Mouse (Mus musculus) erythroblast, embryonic 14.5 days (primary cell): ENCODE results near the gene Fbf1. TPM values are rescaled to one million over a fixed set of nuclear protein-coding genes. Genes with fewer than 3 reads are reported as not detected.

ENCODE experiments used
- H3K27me3 ChIP-seq: 2 replicates; pipeline ENCODE4 v1.6.1; 2012; ENCODE audit warnings: inconsistent platforms; ENCODE audit not compliant: control insufficient read depth
- H3K36me3 ChIP-seq: 2 replicates; pipeline ENCODE4 v1.6.1; 2012; ENCODE audit warnings: mild to moderate bottlenecking, inconsistent platforms; ENCODE audit not compliant: control insufficient read depth
- H3K4me1 ChIP-seq: 2 replicates; pipeline ENCODE4 v1.6.1; 2012; ENCODE audit warnings: inconsistent platforms; ENCODE audit not compliant: control insufficient read depth
- H3K4me3 ChIP-seq: replicated peaks from 2 replicates; pipeline ENCODE3; 2012; ENCODE audit warnings: moderate library complexity, mild to moderate bottlenecking, inconsistent platforms
- H3K9me3 ChIP-seq: 2 replicates; pipeline ENCODE4 v1.6.1; 2012; ENCODE audit warnings: low read length, inconsistent platforms, mixed read lengths; ENCODE audit not compliant: control insufficient read depth
- GATA1 ChIP-seq: IDR thresholded peaks from 2 replicates; pipeline ENCODE4 v1.6.1; 2012; ENCODE audit warnings: low read length, inconsistent platforms, mixed read lengths
- TAL1 ChIP-seq: IDR thresholded peaks from 3 replicates; pipeline ENCODE4 v1.6.1; 2012; ENCODE audit warnings: low read length, inconsistent platforms, mixed read lengths
- polyA plus RNA-seq: library from polyadenylated mRNA; stranded (reverse); fragments of >175 nt; gene quantifications from 2 replicates; pipeline ENCODE4 v1.2.3, GENCODE M21; 2012

Fbf1 gene
- polyA plus RNA-seq: 1.1 and 1.3 TPM in 2 replicates

GRCm38 (mm10) chr11:116167884-116168439 is at the start of gene Fbf1:
TSS of gene Fbf1 (minus strand) at chr11:116168166.
- Histone ChIP-seq H3K27me3 (peaks cover 6% of the 10 kb centered on the region; the same call in 1 of the 2 replicates), H3K4me3 (peak within 1 kb of the TSS; percentile 81), H3K36me3 (peaks cover 21% of the 10 kb centered on the region), H3K9me3 (no peaks in the 10 kb centered on the region), H3K4me1 (peaks cover 30% of the 10 kb centered on the region)
- TF ChIP-seq TAL1 (no peak), GATA1 (no peak)

GRCm38 (mm10) chr11:116216549-116216948 is 48.6 kb upstream of the Fbf1 start:
- H3K36me3 ChIP-seq: no peaks in the 10 kb centered on the region
- H3K27me3 ChIP-seq: peaks cover 15% of the 10 kb centered on the region
- H3K4me1 ChIP-seq: peaks cover 10% of the 10 kb centered on the region; the same call in 1 of the 2 replicates
- H3K9me3 ChIP-seq: peaks cover 2% of the 10 kb centered on the region
- no peak for TF ChIP-seq TAL1
- TF ChIP-seq GATA1: no peak
- H3K4me3 ChIP-seq: no peak overlapping the region

GRCm38 (mm10) chr11:116215991-116216390 is 48.0 kb upstream of the Fbf1 start:
- H3K27me3 ChIP-seq: peaks cover 9% of the 10 kb centered on the region
- no peaks in the 10 kb centered on the region for H3K9me3 ChIP-seq
- TF ChIP-seq TAL1 (no peak), GATA1 (no peak)

GRCm38 (mm10) chr11:116215181-116215580 is 47.2 kb upstream of the Fbf1 start:
- peaks cover 1% of the 10 kb centered on the region for H3K27me3 ChIP-seq
- no peaks in the 10 kb centered on the region; the same call in 1 of the 2 replicates for H3K36me3 ChIP-seq
- H3K4me3 ChIP-seq: no peak overlapping the region
- H3K9me3 ChIP-seq: no peaks in the 10 kb centered on the region
- H3K4me1 ChIP-seq: peaks cover 10% of the 10 kb centered on the region; the same call in 1 of the 2 replicates
- TF ChIP-seq GATA1: no peak
- no peak for TF ChIP-seq TAL1

More at GRCm38 (mm10) chr11:116215991-116216390, 48.0 kb upstream of the Fbf1 start:
- Histone ChIP-seq H3K36me3 (no peaks in the 10 kb centered on the region; the same call in 1 of the 2 replicates), H3K4me1 (peaks cover 10% of the 10 kb centered on the region; the same call in 1 of the 2 replicates), H3K4me3 (no peak overlapping the region)

GRCm38 (mm10) chr11:116213877-116214510 is 46.0 kb upstream of the Fbf1 start:
- no peak for TF ChIP-seq GATA1
- TF ChIP-seq TAL1: no peak

GRCm38 (mm10) chr11:116212847-116213246 is 44.9 kb upstream of the Fbf1 start:
- Histone ChIP-seq H3K9me3 (no peaks in the 10 kb centered on the region), H3K27me3 (no peaks in the 10 kb centered on the region), H3K4me3 (no peak overlapping the region), H3K36me3 (peaks cover 2% of the 10 kb centered on the region), H3K4me1 (no peaks in the 10 kb centered on the region; the same call in 1 of the 2 replicates)
- no peak for TF ChIP-seq TAL1
- TF ChIP-seq GATA1: no peak

More at GRCm38 (mm10) chr11:116213877-116214510, 46.0 kb upstream of the Fbf1 start:
- H3K4me1 ChIP-seq: peaks cover 4% of the 10 kb centered on the region; the same call in 1 of the 2 replicates
- no peak overlapping the region for H3K4me3 ChIP-seq
- H3K9me3 ChIP-seq: no peaks in the 10 kb centered on the region
- no peaks in the 10 kb centered on the region; the same call in none of the 2 replicates for H3K36me3 ChIP-seq
- H3K27me3 ChIP-seq: no peaks in the 10 kb centered on the region

GRCm38 (mm10) chr11:116210696-116211095 is 42.7 kb upstream of the Fbf1 start:
- H3K27me3 ChIP-seq: no peaks in the 10 kb centered on the region
- peaks cover 6% of the 10 kb centered on the region for H3K4me1 ChIP-seq
- H3K36me3 ChIP-seq: peaks cover 18% of the 10 kb centered on the region
- TF ChIP-seq TAL1 (no peak), GATA1 (no peak)
- H3K9me3 ChIP-seq: peaks cover 3% of the 10 kb centered on the region; the same call in 1 of the 2 replicates
- H3K4me3 ChIP-seq: no peak overlapping the region

GRCm38 (mm10) chr11:116209257-116209656 is 41.3 kb upstream of the Fbf1 start:
- Histone ChIP-seq H3K9me3 (peaks cover 3% of the 10 kb centered on the region; the same call in 1 of the 2 replicates), H3K27me3 (no peaks in the 10 kb centered on the region), H3K36me3 (peaks cover 26% of the 10 kb centered on the region), H3K4me1 (peaks cover 6% of the 10 kb centered on the region), H3K4me3 (no peak overlapping the region)
- no peak for TF ChIP-seq GATA1
- no peak for TF ChIP-seq TAL1

- Histone ChIP-seq H3K4me1 (peaks cover 6% of the 10 kb centered on the region), H3K36me3 (peaks cover 28% of the 10 kb centered on the region), H3K27me3 (no peaks in the 10 kb centered on the region), H3K4me3 (no peak overlapping the region), H3K9me3 (peaks cover 3% of the 10 kb centered on the region; the same call in 1 of the 2 replicates)
- no peak for TF ChIP-seq TAL1
- no peak for TF ChIP-seq GATA1
Measured at GRCm38 (mm10) chr11:116208660-116209059, 40.7 kb upstream of the Fbf1 start.
